Mouse (Mus musculus): ENCODE results near the gene Bmp6. TPM values are rescaled to one million over a fixed set of nuclear protein-coding genes. Genes with fewer than 3 reads are reported as not detected.

Gene Bmp6
- polyA plus RNA-seq, 1 experiment: 0.73 TPM

- Histone ChIP-seq H3K36me3 (ENCODE audit: control insufficient read depth, insufficient read depth, low read length, poor library complexity, severe bottlenecking) (no peaks in the 10 kb centered on the region), H3K9me3 (replicated peaks; ENCODE audit: control insufficient read depth, insufficient read depth, low read length, poor library complexity, severe bottlenecking) (no peaks in the 10 kb centered on the region), H3K27ac (ENCODE audit: insufficient read depth, low read length) (no peak overlapping the region), H3K27me3 (ENCODE audit: control insufficient read depth, insufficient read depth, low read length, poor library complexity, severe bottlenecking) (peaks cover 1% of the 10 kb centered on the region), H3K9ac (ENCODE audit: low read depth, poor library complexity, severe bottlenecking) (no peak overlapping the region), H3K4me3 (ENCODE audit: low read depth, low read length) (no peak overlapping the region), H3K4me1 (ENCODE audit: control insufficient read depth, insufficient read depth, low read length) (no peaks in the 10 kb centered on the region)
- no peak for TF ChIP-seq POLR2A (IDR thresholded peaks at IDR 0.05; ENCODE audit: insufficient read depth, low read length)
- TF ChIP-seq CTCF (IDR thresholded peaks at IDR 0.05; ENCODE audit: low read depth, low read length): no peak
- TF ChIP-seq EP300 (IDR thresholded peaks at IDR 0.05; ENCODE audit: insufficient read depth, low read depth, low read length): no peak
Observed at GRCm38 (mm10) chr13:38386035-38386559, 41.2 kb downstream of the Bmp6 start.

GRCm38 (mm10) chr13:38387453-38388040 is 42.6 kb downstream of the Bmp6 start:
- no peaks in the 10 kb centered on the region for H3K4me1 ChIP-seq (ENCODE audit: control insufficient read depth, insufficient read depth, low read length)
- H3K9ac ChIP-seq (ENCODE audit: low read depth, poor library complexity, severe bottlenecking): no peak overlapping the region
- no peaks in the 10 kb centered on the region; the same call in 1 of the 2 replicates for H3K9me3 ChIP-seq (replicated peaks; ENCODE audit: control insufficient read depth, insufficient read depth, low read length, poor library complexity, severe bottlenecking)
- H3K36me3 ChIP-seq (ENCODE audit: control insufficient read depth, insufficient read depth, low read length, poor library complexity, severe bottlenecking): no peaks in the 10 kb centered on the region
- H3K4me3 ChIP-seq (ENCODE audit: low read depth, low read length): no peak overlapping the region
- TF ChIP-seq CTCF (IDR thresholded peaks at IDR 0.05; ENCODE audit: low read depth, low read length) (no peak), EP300 (IDR thresholded peaks at IDR 0.05; ENCODE audit: insufficient read depth, low read depth, low read length) (no peak), POLR2A (IDR thresholded peaks at IDR 0.05; ENCODE audit: insufficient read depth, low read length) (no peak)
- H3K27me3 ChIP-seq (ENCODE audit: control insufficient read depth, insufficient read depth, low read length, poor library complexity, severe bottlenecking): peaks cover 1% of the 10 kb centered on the region; the same call in 1 of the 2 replicates
- H3K27ac ChIP-seq (ENCODE audit: insufficient read depth, low read length): no peak overlapping the region

- H3K36me3 ChIP-seq (ENCODE audit: control insufficient read depth, insufficient read depth, low read length, poor library complexity, severe bottlenecking): no peaks in the 10 kb centered on the region
- no peak for TF ChIP-seq CTCF (IDR thresholded peaks at IDR 0.05; ENCODE audit: low read depth, low read length)
- TF ChIP-seq EP300 (IDR thresholded peaks at IDR 0.05; ENCODE audit: insufficient read depth, low read depth, low read length): no peak
- no peak for TF ChIP-seq POLR2A (IDR thresholded peaks at IDR 0.05; ENCODE audit: insufficient read depth, low read length)
Observed at GRCm38 (mm10) chr13:38393444-38393843, 48.5 kb downstream of the Bmp6 start.

GRCm38 (mm10) chr13:38395026-38395425 is 50.1 kb downstream of the Bmp6 start:
- H3K9ac ChIP-seq (ENCODE audit: low read depth, poor library complexity, severe bottlenecking): no peak overlapping the region
- H3K9me3 ChIP-seq (replicated peaks; ENCODE audit: control insufficient read depth, insufficient read depth, low read length, poor library complexity, severe bottlenecking): no peaks in the 10 kb centered on the region; the same call in 1 of the 2 replicates
- H3K4me3 ChIP-seq (ENCODE audit: low read depth, low read length): no peak overlapping the region

More at GRCm38 (mm10) chr13:38393444-38393843, 48.5 kb downstream of the Bmp6 start:
- Histone ChIP-seq H3K9ac (ENCODE audit: low read depth, poor library complexity, severe bottlenecking) (no peak overlapping the region), H3K27ac (ENCODE audit: insufficient read depth, low read length) (no peak overlapping the region), H3K4me1 (ENCODE audit: control insufficient read depth, insufficient read depth, low read length) (no peaks in the 10 kb centered on the region), H3K9me3 (replicated peaks; ENCODE audit: control insufficient read depth, insufficient read depth, low read length, poor library complexity, severe bottlenecking) (no peaks in the 10 kb centered on the region; the same call in 1 of the 2 replicates), H3K4me3 (ENCODE audit: low read depth, low read length) (no peak overlapping the region), H3K27me3 (ENCODE audit: control insufficient read depth, insufficient read depth, low read length, poor library complexity, severe bottlenecking) (no peaks in the 10 kb centered on the region)

GRCm38 (mm10) chr13:38397007-38397545 is 52.2 kb downstream of the Bmp6 start:
- H3K4me1 ChIP-seq (ENCODE audit: control insufficient read depth, insufficient read depth, low read length): no peaks in the 10 kb centered on the region
- no peak overlapping the region for H3K4me3 ChIP-seq (ENCODE audit: low read depth, low read length)
- H3K27me3 ChIP-seq (ENCODE audit: control insufficient read depth, insufficient read depth, low read length, poor library complexity, severe bottlenecking): no peaks in the 10 kb centered on the region
- H3K27ac ChIP-seq (ENCODE audit: insufficient read depth, low read length): no peak overlapping the region
- no peaks in the 10 kb centered on the region for H3K9me3 ChIP-seq (replicated peaks; ENCODE audit: control insufficient read depth, insufficient read depth, low read length, poor library complexity, severe bottlenecking)
- no peaks in the 10 kb centered on the region for H3K36me3 ChIP-seq (ENCODE audit: control insufficient read depth, insufficient read depth, low read length, poor library complexity, severe bottlenecking)
- TF ChIP-seq POLR2A (IDR thresholded peaks at IDR 0.05; ENCODE audit: insufficient read depth, low read length) (no peak), EP300 (IDR thresholded peaks at IDR 0.05; ENCODE audit: insufficient read depth, low read depth, low read length) (no peak), CTCF (IDR thresholded peaks at IDR 0.05; ENCODE audit: low read depth, low read length) (no peak)
- H3K9ac ChIP-seq (ENCODE audit: low read depth, poor library complexity, severe bottlenecking): no peak overlapping the region

More at GRCm38 (mm10) chr13:38395026-38395425, 50.1 kb downstream of the Bmp6 start:
- H3K4me1 ChIP-seq (ENCODE audit: control insufficient read depth, insufficient read depth, low read length): no peaks in the 10 kb centered on the region
- no peaks in the 10 kb centered on the region for H3K27me3 ChIP-seq (ENCODE audit: control insufficient read depth, insufficient read depth, low read length, poor library complexity, severe bottlenecking)
- no peak overlapping the region for H3K27ac ChIP-seq (ENCODE audit: insufficient read depth, low read length)
- no peaks in the 10 kb centered on the region for H3K36me3 ChIP-seq (ENCODE audit: control insufficient read depth, insufficient read depth, low read length, poor library complexity, severe bottlenecking)
- TF ChIP-seq EP300 (IDR thresholded peaks at IDR 0.05; ENCODE audit: insufficient read depth, low read depth, low read length) (no peak), POLR2A (IDR thresholded peaks at IDR 0.05; ENCODE audit: insufficient read depth, low read length) (no peak), CTCF (IDR thresholded peaks at IDR 0.05; ENCODE audit: low read depth, low read length) (no peak)

GRCm38 (mm10) chr13:38398658-38399057 is 53.8 kb downstream of the Bmp6 start:
- no peak overlapping the region for H3K4me3 ChIP-seq (ENCODE audit: low read depth, low read length)
- H3K36me3 ChIP-seq (ENCODE audit: control insufficient read depth, insufficient read depth, low read length, poor library complexity, severe bottlenecking): no peaks in the 10 kb centered on the region
- H3K9ac ChIP-seq (ENCODE audit: low read depth, poor library complexity, severe bottlenecking): no peak overlapping the region
- H3K4me1 ChIP-seq (ENCODE audit: control insufficient read depth, insufficient read depth, low read length): no peaks in the 10 kb centered on the region
- no peak for TF ChIP-seq EP300 (IDR thresholded peaks at IDR 0.05; ENCODE audit: insufficient read depth, low read depth, low read length)
- no peak overlapping the region for H3K27ac ChIP-seq (ENCODE audit: insufficient read depth, low read length)
- no peaks in the 10 kb centered on the region for H3K9me3 ChIP-seq (replicated peaks; ENCODE audit: control insufficient read depth, insufficient read depth, low read length, poor library complexity, severe bottlenecking)
- H3K27me3 ChIP-seq (ENCODE audit: control insufficient read depth, insufficient read depth, low read length, poor library complexity, severe bottlenecking): no peaks in the 10 kb centered on the region

All from ES-Bruce4 (cell line).